Mouse (Mus musculus) forebrain, embryonic 11.5 days (tissue): ENCODE results near the gene Fat1. TPM values are rescaled to one million over a fixed set of nuclear protein-coding genes. Genes with fewer than 3 reads are reported as not detected.
A peak's percentile ranks its signal among the peaks of the same experiment; 100 is the strongest.

Source experiments
- ATAC-seq: fragments of 200-750 bp; cut with Nextera tagmentation; replicated peaks from 2 replicates; pipeline ENCODE4 v1.8.0; 2017; ENCODE audit warnings: moderate TSS enrichment; ENCODE audit not compliant: low FRiP score
- DNase-seq: peaks from one replicate; pipeline ENCODE4 v3.0.0-alpha.2; 2017; ENCODE audit warnings: low spot score
- H3K27ac ChIP-seq: fragments of 300-500 bp; sonication (generic); 2 replicates; pipeline ENCODE4 v1.5.1; 2014; ENCODE audit warnings: low read depth, low read length
- H3K27me3 ChIP-seq: fragments of 300-500 bp; sonication (generic); 2 replicates; pipeline ENCODE4 v1.6.1; 2014; ENCODE audit warnings: mild to moderate bottlenecking, low read length, mixed read lengths; ENCODE audit not compliant: control insufficient read depth, insufficient read depth
- H3K36me3 ChIP-seq: fragments of 300-500 bp; sonication (generic); 2 replicates; pipeline ENCODE4 v1.6.1; 2014; ENCODE audit warnings: mild to moderate bottlenecking, low read length, moderate library complexity, mixed read lengths; ENCODE audit not compliant: control insufficient read depth, insufficient read depth
- H3K4me1 ChIP-seq: fragments of 300-500 bp; sonication (generic); replicated peaks from 2 replicates; pipeline ENCODE4 v1.6.1; 2014; ENCODE audit warnings: low read length, mixed read lengths; ENCODE audit not compliant: control insufficient read depth, insufficient read depth
- H3K4me2 ChIP-seq: fragments of 300-500 bp; sonication (generic); 2 replicates; pipeline ENCODE4 v1.6.1; 2014; ENCODE audit warnings: low read depth, mild to moderate bottlenecking, low read length, moderate library complexity, mixed read lengths; ENCODE audit not compliant: severe bottlenecking
- H3K4me3 ChIP-seq: fragments of 300-500 bp; sonication (generic); 2 replicates; pipeline ENCODE4 v1.5.1; 2014; ENCODE audit warnings: low read depth, low read length
- H3K9ac ChIP-seq: fragments of 300-500 bp; sonication (generic); 2 replicates; pipeline ENCODE4 v1.6.1; 2014; ENCODE audit warnings: low read length
- H3K9me3 ChIP-seq: fragments of 300-500 bp; sonication (generic); 2 replicates; pipeline ENCODE4 v1.6.1; 2016; ENCODE audit warnings: low read length, mixed read lengths; ENCODE audit not compliant: control insufficient read depth
- WGBS: fragments of 180-500 bp; shearing (Covaris S2); extraction: QIAGEN DNeasy Blood & Tissue Kit; methylation state at CpG from one replicate; pipeline ENCODE4 v1.1.7; 2014; 5-methylcytosine and 5-hydroxymethylcytosine counted together
- polyA plus RNA-seq: library from polyadenylated mRNA; unstranded; fragments of >200 nt; fragmentation: Nextera tagmentation; extraction: Ambion mirVana; gene quantifications from 2 replicates; pipeline ENCODE4 v1.2.1, GENCODE M21; 2014

Fat1 gene
- polyA plus RNA-seq, 1 experiment from 2014 or later, result 35.2 TPM

GRCm38 (mm10) chr8:44945577-44945976 is 10.3 kb downstream of the Fat1 start:
- WGBS, result 100% methylated on average over 4 of the region's 4 CpGs
- no peak overlapping the region for H3K4me3 ChIP-seq
- H3K27me3 ChIP-seq, result no peaks in the 10 kb centered on the region
- H3K4me2 ChIP-seq, result no peak overlapping the region
- no peaks in the 10 kb centered on the region; the same call in 1 of the 2 replicates for H3K9me3 ChIP-seq
- no peaks in the 10 kb centered on the region for H3K4me1 ChIP-seq
- ATAC-seq (no peak), DNase-seq (no peak)
- no peak overlapping the region for H3K9ac ChIP-seq
- H3K36me3 ChIP-seq, result peaks cover 9% of the 10 kb centered on the region
- no peak overlapping the region for H3K27ac ChIP-seq

- no peak overlapping the region for H3K9ac ChIP-seq
- H3K4me1 ChIP-seq, result no peaks in the 10 kb centered on the region
- no peaks in the 10 kb centered on the region; the same call in 1 of the 2 replicates for H3K9me3 ChIP-seq
- H3K27ac ChIP-seq, result no peak overlapping the region
- DNase-seq, result no peak
- no peaks in the 10 kb centered on the region for H3K27me3 ChIP-seq
- WGBS, result 80% methylated on average over 9 of the region's 9 CpGs
- H3K4me2 ChIP-seq, result no peak overlapping the region
- no peak for ATAC-seq
- H3K36me3 ChIP-seq, result peaks cover 39% of the 10 kb centered on the region
- no peak overlapping the region for H3K4me3 ChIP-seq
Observed at GRCm38 (mm10) chr8:44948597-44948996, 13.3 kb downstream of the Fat1 start.

GRCm38 (mm10) chr8:44960455-44960854 is 25.2 kb downstream of the Fat1 start:
- Histone ChIP-seq H3K27me3 (no peaks in the 10 kb centered on the region), H3K36me3 (no peaks in the 10 kb centered on the region; the same call in 1 of the 2 replicates), H3K27ac (no peak overlapping the region), H3K4me1 (peaks cover 13% of the 10 kb centered on the region; the same call in 1 of the 2 replicates), H3K9ac (no peak overlapping the region), H3K9me3 (no peaks in the 10 kb centered on the region), H3K4me2 (no peak overlapping the region), H3K4me3 (no peak overlapping the region)
- 27% methylated on average over 10 of the region's 10 CpGs for WGBS
- ATAC-seq, result peak; percentile 34
- peak; percentile 60 for DNase-seq

GRCm38 (mm10) chr8:44960906-44961305 is 25.7 kb downstream of the Fat1 start:
- Histone ChIP-seq H3K4me3 (no peak overlapping the region), H3K27ac (no peak overlapping the region), H3K36me3 (no peaks in the 10 kb centered on the region; the same call in 1 of the 2 replicates), H3K27me3 (no peaks in the 10 kb centered on the region), H3K4me1 (peaks cover 13% of the 10 kb centered on the region; the same call in 1 of the 2 replicates), H3K9me3 (no peaks in the 10 kb centered on the region), H3K4me2 (no peak overlapping the region), H3K9ac (no peak overlapping the region)
- peak; percentile 36; the same call in 1 of the 2 replicates for ATAC-seq
- WGBS, result 41% methylated on average over 5 of the region's 5 CpGs
- DNase-seq, result no peak

GRCm38 (mm10) chr8:44961492-44961891 is 26.2 kb downstream of the Fat1 start:
- H3K4me3 ChIP-seq, result no peak overlapping the region
- no peak overlapping the region for H3K9ac ChIP-seq
- H3K4me1 ChIP-seq, result peaks cover 13% of the 10 kb centered on the region; the same call in 1 of the 2 replicates
- H3K9me3 ChIP-seq, result no peaks in the 10 kb centered on the region
- H3K4me2 ChIP-seq, result no peak overlapping the region
- 84% methylated on average over 6 of the region's 6 CpGs for WGBS
- no peaks in the 10 kb centered on the region; the same call in 1 of the 2 replicates for H3K36me3 ChIP-seq
- H3K27me3 ChIP-seq, result no peaks in the 10 kb centered on the region
- ATAC-seq (no peak), DNase-seq (no peak)
- H3K27ac ChIP-seq, result no peak overlapping the region

DNA sequence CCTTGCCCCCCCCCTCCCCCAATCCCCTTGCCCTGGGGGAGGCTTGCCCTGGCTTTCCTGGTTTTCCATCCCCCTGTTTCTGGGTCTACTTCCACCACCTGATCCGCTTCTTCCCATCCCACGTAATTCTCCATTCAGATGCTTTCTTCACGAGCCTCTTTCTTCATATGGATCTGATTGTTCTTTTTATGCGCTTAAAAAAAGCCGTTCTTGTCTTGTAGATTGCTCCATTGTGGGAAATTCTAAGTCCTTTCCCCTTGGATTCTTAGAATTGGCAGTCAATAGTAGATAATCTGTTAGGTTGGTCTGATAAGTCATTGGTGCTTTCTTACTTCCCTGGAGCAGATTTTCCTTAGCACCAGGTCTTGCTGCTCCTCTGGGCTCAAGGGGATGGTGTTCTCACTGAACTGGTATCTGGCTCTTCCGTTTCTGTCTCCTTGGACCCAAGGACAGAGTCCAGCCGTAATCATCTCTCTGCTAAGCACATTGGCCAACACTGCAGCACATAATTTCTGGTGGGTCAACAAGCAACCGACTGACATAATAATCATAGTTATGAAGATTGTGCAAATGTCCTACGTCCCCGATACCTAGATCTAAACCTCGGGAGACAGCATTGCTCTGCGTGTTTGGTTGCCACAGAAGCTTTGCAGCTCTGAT is 27.5 kb downstream of the Fat1 start:
- no peaks in the 10 kb centered on the region for H3K27me3 ChIP-seq
- peaks cover 13% of the 10 kb centered on the region; the same call in 1 of the 2 replicates for H3K4me1 ChIP-seq
- no peak overlapping the region for H3K4me2 ChIP-seq
- DNase-seq, result no peak
- H3K4me3 ChIP-seq, result no peak overlapping the region
- no peaks in the 10 kb centered on the region; the same call in 1 of the 2 replicates for H3K36me3 ChIP-seq
- no peak overlapping the region for H3K27ac ChIP-seq
- H3K9me3 ChIP-seq, result no peaks in the 10 kb centered on the region
- WGBS, result 69% methylated on average over 12 of the region's 12 CpGs
- no peak overlapping the region; the same call in 1 of the 2 replicates for H3K9ac ChIP-seq
- no peak for ATAC-seq

DNA sequence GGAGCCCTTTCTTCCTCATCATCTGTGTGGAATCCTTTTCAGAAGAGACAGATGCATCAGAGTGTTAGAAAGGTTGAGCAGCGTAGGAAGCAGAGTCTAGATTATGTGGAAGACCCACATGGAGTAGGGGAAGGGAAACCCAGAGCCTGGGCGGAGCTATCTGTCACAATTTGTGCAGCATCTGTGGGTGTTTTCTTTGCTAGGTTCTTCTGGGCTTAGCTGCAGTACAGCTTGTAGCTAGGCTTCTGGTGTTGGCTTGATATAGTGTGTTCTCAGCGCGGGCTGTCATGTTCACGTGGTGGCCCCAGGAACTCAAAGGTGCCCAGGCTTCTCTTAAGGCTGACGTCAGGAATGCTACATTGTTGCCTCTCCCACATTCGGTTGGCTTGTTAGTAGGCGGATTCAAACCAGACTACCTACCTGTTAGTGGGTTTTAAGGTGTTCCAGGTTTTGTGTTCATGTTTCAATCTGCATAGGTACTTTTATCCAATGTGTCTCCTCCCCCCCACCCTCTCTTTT is 32.3 kb downstream of the Fat1 start:
- Histone ChIP-seq H3K4me2 (no peak overlapping the region), H3K9ac (no peak overlapping the region), H3K4me1 (peaks cover 22% of the 10 kb centered on the region), H3K9me3 (no peaks in the 10 kb centered on the region), H3K27ac (no peak overlapping the region), H3K27me3 (no peaks in the 10 kb centered on the region), H3K4me3 (no peak overlapping the region), H3K36me3 (no peaks in the 10 kb centered on the region)
- no peak for ATAC-seq
- WGBS, result 95% methylated on average over 8 of the region's 8 CpGs
- DNase-seq, result no peak

- Histone ChIP-seq H3K4me1 (peaks cover 26% of the 10 kb centered on the region), H3K9ac (no peak overlapping the region), H3K27me3 (no peaks in the 10 kb centered on the region; the same call in 1 of the 2 replicates), H3K4me2 (no peak overlapping the region), H3K27ac (no peak overlapping the region), H3K9me3 (no peaks in the 10 kb centered on the region), H3K4me3 (no peak overlapping the region), H3K36me3 (no peaks in the 10 kb centered on the region)
- 17% methylated on average over 12 of the region's 12 CpGs for WGBS
- no peak for DNase-seq
- 0 out of 2 replicates have a peak, but pooled peaks have one; percentile 6 for ATAC-seq
Observed at GRCm38 (mm10) chr8:44970093-44970492, 34.8 kb downstream of the Fat1 start.
